Mouse (Mus musculus): Measurements from ENCODE around the gene Stap2. TPM values are rescaled to one million over a fixed set of nuclear protein-coding genes. Genes with fewer than 3 reads are reported as not detected.
A peak's percentile ranks its signal among the peaks of the same experiment; 100 is the strongest.

Gene Stap2
- total RNA-seq, 4 experiments from 2014 or later = 1.7 to 2.4 (median 2.1) TPM

DNA sequence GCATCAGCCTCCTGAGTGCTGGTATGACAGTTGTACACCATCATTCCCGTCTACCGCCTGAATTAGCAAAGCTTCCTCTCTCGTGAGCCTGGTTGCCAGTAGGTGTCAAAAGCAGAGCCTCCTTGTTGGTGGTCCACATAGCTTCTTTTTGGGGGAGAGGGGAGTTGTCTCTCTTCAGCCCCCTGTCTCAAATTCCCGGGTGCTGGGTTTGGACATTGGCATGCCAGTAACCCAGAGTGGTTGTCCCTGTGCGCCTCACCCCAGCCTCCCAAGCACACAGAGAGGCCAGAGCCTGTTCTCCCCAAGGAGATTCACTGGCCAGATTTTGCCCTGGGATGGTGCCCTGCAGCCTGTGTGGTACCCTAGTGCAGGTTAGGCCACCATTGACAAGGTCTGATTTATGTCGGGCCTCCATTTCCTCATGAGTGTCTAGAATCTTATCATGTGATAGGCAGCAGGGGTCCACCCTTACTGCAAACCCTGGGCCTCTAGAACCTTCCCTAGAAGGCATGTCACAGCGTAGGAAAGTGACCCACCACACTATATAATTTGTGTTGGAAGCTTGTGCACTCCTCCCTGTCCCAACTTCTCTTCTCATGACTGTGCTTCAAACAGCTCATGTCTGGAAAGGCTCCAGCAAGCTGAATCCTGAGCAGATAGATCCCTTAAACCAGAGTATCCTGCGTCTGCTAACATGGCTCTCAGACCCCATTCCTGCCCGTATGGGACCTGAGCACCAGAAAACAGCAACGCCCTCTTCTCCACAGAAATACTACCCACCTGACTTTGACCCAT lies 45.2 kb downstream of the Stap2 start:
- no peak for DNase-seq (ENCODE audit: low spot score in 2 of 2)

DNA sequence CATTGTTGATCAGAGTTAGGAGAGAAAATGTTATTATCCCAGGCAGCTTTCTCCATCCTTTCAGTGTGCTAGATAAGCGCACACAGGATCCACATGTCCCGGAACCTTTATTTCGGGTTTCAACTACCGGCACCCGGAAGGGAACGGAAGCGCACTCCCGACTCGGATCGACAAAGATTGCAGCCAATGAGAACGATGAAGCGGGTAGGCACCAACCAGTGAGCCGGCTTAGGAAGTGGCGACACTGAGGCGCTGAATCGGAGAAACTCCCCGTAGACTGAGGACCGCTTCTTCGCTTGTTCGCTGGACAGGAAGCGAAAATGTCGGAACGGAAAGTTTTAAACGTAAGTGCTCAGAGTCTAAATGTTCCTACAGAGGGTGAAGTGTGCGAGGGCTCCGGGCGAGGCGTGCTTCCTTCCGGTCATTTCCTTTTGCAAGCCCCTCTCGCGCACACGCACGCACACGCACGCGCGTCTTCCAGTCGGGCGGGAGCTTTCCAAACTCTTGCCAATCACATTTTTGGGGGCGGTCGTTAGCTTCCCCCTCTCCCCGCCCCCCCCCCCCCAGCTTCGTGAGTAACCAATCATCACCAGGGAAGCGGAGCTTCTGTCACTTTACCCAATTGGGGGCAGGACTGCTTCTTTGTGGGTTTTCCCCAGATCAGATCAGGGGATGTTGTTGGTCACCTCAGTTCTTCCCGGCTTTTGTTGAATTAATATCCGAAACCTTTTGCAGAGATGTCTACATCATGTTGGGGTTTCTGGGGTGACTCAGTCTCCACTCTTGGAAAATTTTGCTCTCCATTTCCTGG lies 46.3 kb downstream of the Stap2 start, which contains the start of gene Yju2:
TSS of gene Yju2 (plus strand) at position 182 of the 811 bp plus-strand sequence.
- DNase-seq (ENCODE audit: low spot score in 2 of 2) = peak; percentile 93 to 96

GRCm38 (mm10) chr17:55958584-55958886 lies 46.8 kb downstream of the Stap2 start:
- no peak for DNase-seq (ENCODE audit: low spot score in 2 of 2)

- DNase-seq (ENCODE audit: low spot score in 2 of 2) = peak; percentile 2 to 20
These were observed 47.4 kb downstream of the Stap2 start for GRCm38 (mm10) chr17:55957726-55958583.

- DNase-seq (ENCODE audit: low spot score in 2 of 2) = peak; percentile 51 to 76
These were observed 48.2 kb downstream of the Stap2 start for GRCm38 (mm10) chr17:55957168-55957567.

- no peak for DNase-seq (ENCODE audit: low spot score in 2 of 2)
These were observed 48.8 kb downstream of the Stap2 start for GRCm38 (mm10) chr17:55956591-55956990.

DNA sequence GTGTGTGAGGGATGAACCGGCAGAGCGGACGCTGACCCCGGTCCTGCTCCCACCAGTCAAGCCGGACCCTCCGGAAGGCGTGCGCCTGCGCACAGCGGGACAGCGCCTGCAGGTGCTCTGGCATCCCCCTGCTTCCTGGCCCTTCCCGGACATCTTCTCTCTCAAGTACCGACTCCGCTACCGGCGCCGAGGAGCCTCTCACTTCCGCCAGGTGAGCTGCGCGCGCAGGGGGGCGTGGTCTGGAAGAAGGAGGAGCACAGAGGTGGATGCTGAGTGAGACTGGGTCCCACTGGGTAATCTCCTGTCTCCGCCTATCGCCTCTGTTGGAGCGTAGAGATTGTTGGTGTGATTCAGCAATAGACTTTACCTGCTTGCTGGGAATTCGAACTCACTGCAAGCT lies 49.3 kb downstream of the Stap2 start:
- peak; percentile 58 to 82 for DNase-seq (ENCODE audit: low spot score in 2 of 2)

GRCm38 (mm10) chr17:55954229-55954628 lies 51.2 kb downstream of the Stap2 start:
- DNase-seq (ENCODE audit: low spot score in 2 of 2) = peak in 1 of 2 experiments; percentile 9

DNA sequence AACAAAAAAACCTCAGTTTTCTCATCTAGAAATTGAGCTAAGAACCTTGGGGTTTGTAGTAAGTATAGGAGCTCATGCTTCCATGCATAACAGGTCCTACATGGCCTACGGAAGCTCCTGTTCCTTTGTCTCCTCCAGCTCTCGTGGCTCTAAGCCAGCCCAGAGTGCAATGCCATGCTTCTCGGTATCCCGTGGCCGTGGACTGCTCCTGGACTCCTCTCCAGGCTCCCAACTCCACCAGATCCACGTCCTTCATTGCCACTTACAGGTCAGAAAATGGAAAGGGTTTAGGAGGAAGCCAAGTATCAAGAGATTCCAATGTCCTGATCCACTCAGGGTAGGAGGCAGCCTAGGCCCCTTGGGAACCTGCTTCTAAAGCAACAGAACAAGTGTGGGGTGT lies 51.6 kb downstream of the Stap2 start:
- peak in 1 of 2 experiments; percentile 3 for DNase-seq (ENCODE audit: low spot score in 2 of 2)

DNA sequence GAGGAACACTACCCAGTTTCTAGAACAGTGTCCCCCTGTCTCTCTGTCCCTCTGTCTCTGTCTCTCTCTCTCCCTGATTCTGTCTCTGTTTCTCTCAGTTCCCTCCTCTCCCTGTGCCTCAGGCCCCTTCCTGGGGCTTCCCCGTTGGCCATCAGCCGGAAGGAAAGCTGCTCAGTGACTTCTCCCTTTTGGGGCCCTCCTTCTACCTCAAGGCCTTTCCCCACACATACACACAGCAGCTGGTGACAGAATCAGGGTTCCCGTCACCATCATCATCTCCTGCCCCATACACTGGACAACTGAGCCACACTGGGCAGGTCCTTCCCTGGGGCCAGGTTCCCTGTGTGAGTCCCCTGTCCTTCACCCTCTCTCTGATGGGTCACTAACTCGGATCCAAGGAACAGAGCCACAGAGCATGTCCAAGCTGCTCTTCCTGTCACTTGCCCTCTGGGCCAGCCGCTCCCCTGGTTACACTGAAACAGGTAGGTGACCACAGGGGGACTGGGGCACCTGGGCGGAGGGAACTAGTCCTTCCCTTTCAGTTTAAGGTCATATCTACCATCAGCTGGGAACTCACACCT lies 52.8 kb downstream of the Stap2 start, which contains the start of gene Ebi3:
TSS of gene Ebi3 (plus strand) at position 194 of the 581 bp plus-strand sequence.
- DNase-seq (ENCODE audit: low spot score in 2 of 2) = peak in 1 of 2 experiments; percentile 4

- peak in 1 of 2 experiments; percentile 4 for DNase-seq (ENCODE audit: low spot score in 2 of 2)
These were observed 53.3 kb downstream of the Stap2 start for GRCm38 (mm10) chr17:55952041-55952440.

DNA sequence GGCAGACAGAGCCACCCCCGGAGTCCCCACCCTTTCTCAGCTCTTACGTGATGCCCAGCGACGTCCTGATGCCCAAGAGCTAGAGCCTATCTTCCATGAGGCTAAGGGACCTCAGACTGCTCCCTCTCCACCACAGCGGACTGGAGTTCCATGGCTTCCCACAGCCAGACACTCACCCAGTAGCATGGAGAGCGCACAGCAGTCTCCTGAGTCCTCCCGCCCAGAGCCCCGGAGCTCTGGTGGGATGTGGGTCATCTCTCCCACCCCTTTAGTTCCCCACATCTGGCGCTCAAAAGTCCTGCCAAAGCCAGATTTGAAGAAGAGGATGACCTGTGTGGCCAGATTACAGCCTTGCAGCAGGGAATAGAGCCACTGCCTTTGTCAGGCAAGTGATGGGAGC lies 54.8 kb downstream of the Stap2 start:
- peak in 1 of 2 experiments; percentile 4 for DNase-seq (ENCODE audit: low spot score in 2 of 2)

GRCm38 (mm10) chr17:55949400-55949799 lies 56.0 kb downstream of the Stap2 start, which contains the start of gene Zfp119b:
Gene Zfp119b (minus strand): TSS chr17:55949500.
- no peak for DNase-seq (ENCODE audit: low spot score in 2 of 2)

GRCm38 (mm10) chr17:55948647-55949046 lies 56.7 kb downstream of the Stap2 start:
- DNase-seq (ENCODE audit: low spot score in 2 of 2) = no peak

Other genes starting within 250 kb of the Stap2 start
- 1 to 10 TPM; 5.0 to 7.3 (median 6.2) TPM for gene Zfp119a, start 126.7 kb downstream of the Stap2 start, total RNA-seq (2022)
- gene Zfp959, start 113.5 kb downstream of the Stap2 start, total RNA-seq (2022) = 1 to 10 TPM; 6.4 to 6.9 (median 6.9) TPM
- gene Zfp119b, start 56.1 kb downstream of the Stap2 start, total RNA-seq (2022) = 1 to 10 TPM; 3.5 to 5.2 (median 4.0) TPM
- 1 to 10 TPM; 1.1 to 2.5 (median 1.7) TPM for gene Ebi3, start 52.9 kb downstream of the Stap2 start, total RNA-seq (2022)
- 10 to 100 TPM; 12.9 to 16.9 (median 15.0) TPM for gene Yju2, start 46.5 kb downstream of the Stap2 start, total RNA-seq (2022)
- gene Shd, start 35.1 kb downstream of the Stap2 start, total RNA-seq (2022) = 10 to 100 TPM; 34.8 to 38.9 (median 37.7) TPM
- 10 to 100 TPM; 73.6 to 91.7 (median 81.2) TPM for gene Fsd1, start 19.1 kb downstream of the Stap2 start, total RNA-seq (2022)
- gene Mpnd, start 127 bp upstream of the Stap2 start, total RNA-seq (2022) = 100 to 1,000 TPM; 107 to 123 (median 117) TPM
- 10 to 100 TPM; 31.2 to 36.7 (median 34.0) TPM for gene Sh3gl1, start 31.1 kb upstream of the Stap2 start, total RNA-seq (2022)
- gene Chaf1a, start 34.9 kb upstream of the Stap2 start, total RNA-seq (2022) = 1 to 10 TPM; 2.6 to 3.5 (median 3.1) TPM
- gene Ubxn6, start 69.4 kb upstream of the Stap2 start, total RNA-seq (2022) = 10 to 100 TPM; 86.2 to 97.2 (median 91.5) TPM
- gene Hdgfl2, start 74.0 kb upstream of the Stap2 start, total RNA-seq (2022) = 100 to 1,000 TPM in 3 of 4 experiments, 10 to 100 TPM in 1; 95.3 to 115 (median 104) TPM
- gene Plin4, start 104.2 kb upstream of the Stap2 start, total RNA-seq (2022) = 10 to 100 TPM in 1 of 4 experiments, 1 to 10 TPM in 3; 4.7 to 14.9 (median 7.5) TPM
- gene Plin5, start 112.0 kb upstream of the Stap2 start, total RNA-seq (2022) = under 1 TPM; 0.81 to 0.96 (median 0.93) TPM
- 1 to 10 TPM; 1.5 to 3.4 (median 2.0) TPM for gene Lrg1, start 116.4 kb upstream of the Stap2 start, total RNA-seq (2022)
- 100 to 1,000 TPM; 116 to 130 (median 121) TPM for gene Sema6b, start 134.8 kb upstream of the Stap2 start, total RNA-seq (2022)
- gene Tnfaip8l1, start 156.9 kb upstream of the Stap2 start, total RNA-seq (2022) = 1 to 10 TPM; 6.1 to 8.9 (median 7.1) TPM
- 10 to 100 TPM; 36.8 to 38.3 (median 37.5) TPM for gene Mydgf, start 178.3 kb upstream of the Stap2 start, total RNA-seq (2022)
- gene Dpp9, start 213.3 kb upstream of the Stap2 start, total RNA-seq (2022) = 10 to 100 TPM; 56.1 to 61.3 (median 59.8) TPM